Mouse (Mus musculus) layer of hippocampus, adult 9-11 months (tissue): ENCODE results near the gene Cltc.
"Not testable (repeated sequence)": the region's sequence is repeated elsewhere in the genome, so short reads cannot be mapped to it uniquely, and the experiment has no call there.

Source experiments
- DNase-seq: peaks from one replicate; pipeline ENCODE4 v3.0.0; 2022

Gene Cltc

GRCm38 (mm10) chr11:86757480-86758371 is at the start of gene Cltc:
Gene Cltc, minus strand, starts transcription at chr11:86757565.
- DNase-seq: peak; percentile 99

GRCm38 (mm10) chr11:86807001-86807477 is 49.7 kb upstream of the Cltc start:
- DNase-seq: peak; percentile 80

GRCm38 (mm10) chr11:86794161-86794560 is 36.8 kb upstream of the Cltc start:
- DNase-seq: no peak

- DNase-seq: not testable (repeated sequence)
Observed at GRCm38 (mm10) chr11:86787436-86787835, 30.1 kb upstream of the Cltc start.

DNA sequence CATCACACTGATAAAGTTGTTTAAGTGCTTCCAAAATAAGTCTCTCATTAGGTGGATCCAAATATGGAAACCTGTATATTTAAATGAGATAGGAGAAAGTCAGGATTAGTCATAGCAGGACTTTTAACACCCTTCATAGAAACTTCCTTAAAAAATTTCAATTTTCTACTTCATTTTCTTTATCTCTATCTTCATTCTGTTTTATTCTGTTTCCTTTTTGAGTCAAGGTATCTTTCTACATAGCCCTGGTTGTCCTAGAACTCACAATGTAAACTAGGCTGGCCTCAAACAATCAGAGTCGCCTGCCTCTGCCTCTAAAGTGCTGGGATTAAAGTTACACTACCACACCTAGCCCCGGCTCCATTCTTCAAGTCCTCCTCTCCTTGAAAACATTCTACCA is 28.4 kb upstream of the Cltc start:
- DNase-seq: no peak

GRCm38 (mm10) chr11:86769884-86770283 is 12.5 kb upstream of the Cltc start:
- DNase-seq: no peak

DNA sequence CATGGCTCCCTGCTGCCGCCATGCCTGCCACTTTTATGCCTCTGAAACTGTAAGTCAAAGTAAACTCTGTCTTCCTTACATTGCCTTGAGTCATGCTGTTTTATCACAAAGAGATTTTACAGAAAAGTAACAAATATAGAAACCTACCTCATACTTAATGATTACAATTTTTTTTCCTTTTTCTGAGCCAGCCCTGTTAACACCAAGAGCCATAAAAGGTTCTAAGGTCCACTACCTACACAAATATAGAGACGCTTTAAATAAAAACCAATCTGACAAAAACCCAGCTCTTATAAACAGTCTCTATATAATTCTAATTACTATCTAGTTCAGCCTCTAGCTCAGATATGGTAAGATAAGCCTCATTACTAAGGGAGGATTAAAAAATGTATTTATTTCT is 7.1 kb upstream of the Cltc start:
- no peak for DNase-seq

- not testable (repeated sequence) for DNase-seq
Observed at GRCm38 (mm10) chr11:86763127-86763526, 5.8 kb upstream of the Cltc start.

GRCm38 (mm10) chr11:86760357-86760756 is 3.0 kb upstream of the Cltc start:
- DNase-seq: no peak

DNA sequence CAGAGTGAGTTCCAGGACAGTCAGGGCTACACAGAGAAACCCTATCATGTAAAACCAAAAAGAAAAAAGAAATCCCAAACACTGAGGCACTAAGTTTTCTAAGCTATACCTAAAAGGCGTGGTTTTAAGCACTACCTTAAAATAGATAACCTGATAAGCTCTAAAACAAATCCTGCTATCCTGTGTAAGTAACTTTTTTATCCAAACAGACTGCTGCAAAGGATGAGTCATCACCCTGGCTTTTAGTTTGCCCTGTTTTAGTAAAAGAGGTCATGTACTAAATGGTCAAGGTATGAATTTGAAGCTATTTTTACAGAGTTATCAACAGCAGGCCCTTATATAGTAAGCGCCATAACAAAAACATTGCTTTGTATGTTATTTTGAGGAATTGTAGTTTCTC is 2.5 kb upstream of the Cltc start:
- no peak for DNase-seq

DNA sequence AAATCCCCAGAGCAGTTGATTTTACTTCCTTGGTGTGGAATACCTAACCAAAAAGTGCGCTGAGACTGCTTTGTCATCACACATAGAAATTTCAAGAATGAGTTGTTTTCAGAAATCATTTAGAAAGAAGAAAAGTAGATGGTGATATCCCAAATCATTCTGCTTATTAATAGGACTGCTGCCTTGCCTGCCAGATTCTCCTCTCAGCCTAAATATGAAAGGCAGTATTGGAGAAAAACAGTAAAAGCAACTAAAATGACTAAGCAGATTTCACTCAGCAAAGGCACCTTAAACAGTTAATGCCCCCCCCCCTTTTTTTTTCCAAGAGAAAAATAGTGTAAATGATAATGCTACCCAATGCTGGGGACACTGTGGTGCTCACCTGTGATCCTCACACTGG is 1.9 kb upstream of the Cltc start:
- DNase-seq: no peak

- DNase-seq: no peak
Observed at GRCm38 (mm10) chr11:86758559-86758958, 1.2 kb upstream of the Cltc start.

DNA sequence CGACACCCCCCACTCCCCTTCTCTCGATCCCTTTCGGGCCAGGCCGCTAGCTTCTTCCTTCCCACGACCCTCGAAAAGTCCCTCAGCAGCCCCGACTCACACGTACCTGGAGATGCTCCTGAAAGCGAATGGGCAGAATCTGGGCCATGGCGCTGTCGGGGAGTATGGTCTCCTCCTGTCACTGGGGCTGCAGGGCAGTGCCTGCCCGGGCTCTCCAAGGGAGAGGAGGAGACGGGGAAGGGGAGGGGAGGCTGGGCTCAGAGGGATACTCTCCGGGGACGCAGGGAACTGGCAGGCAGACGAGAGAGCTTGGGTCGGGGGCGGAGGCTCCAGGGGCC is 254 bp downstream of the Cltc start:
- DNase-seq: no peak

DNA sequence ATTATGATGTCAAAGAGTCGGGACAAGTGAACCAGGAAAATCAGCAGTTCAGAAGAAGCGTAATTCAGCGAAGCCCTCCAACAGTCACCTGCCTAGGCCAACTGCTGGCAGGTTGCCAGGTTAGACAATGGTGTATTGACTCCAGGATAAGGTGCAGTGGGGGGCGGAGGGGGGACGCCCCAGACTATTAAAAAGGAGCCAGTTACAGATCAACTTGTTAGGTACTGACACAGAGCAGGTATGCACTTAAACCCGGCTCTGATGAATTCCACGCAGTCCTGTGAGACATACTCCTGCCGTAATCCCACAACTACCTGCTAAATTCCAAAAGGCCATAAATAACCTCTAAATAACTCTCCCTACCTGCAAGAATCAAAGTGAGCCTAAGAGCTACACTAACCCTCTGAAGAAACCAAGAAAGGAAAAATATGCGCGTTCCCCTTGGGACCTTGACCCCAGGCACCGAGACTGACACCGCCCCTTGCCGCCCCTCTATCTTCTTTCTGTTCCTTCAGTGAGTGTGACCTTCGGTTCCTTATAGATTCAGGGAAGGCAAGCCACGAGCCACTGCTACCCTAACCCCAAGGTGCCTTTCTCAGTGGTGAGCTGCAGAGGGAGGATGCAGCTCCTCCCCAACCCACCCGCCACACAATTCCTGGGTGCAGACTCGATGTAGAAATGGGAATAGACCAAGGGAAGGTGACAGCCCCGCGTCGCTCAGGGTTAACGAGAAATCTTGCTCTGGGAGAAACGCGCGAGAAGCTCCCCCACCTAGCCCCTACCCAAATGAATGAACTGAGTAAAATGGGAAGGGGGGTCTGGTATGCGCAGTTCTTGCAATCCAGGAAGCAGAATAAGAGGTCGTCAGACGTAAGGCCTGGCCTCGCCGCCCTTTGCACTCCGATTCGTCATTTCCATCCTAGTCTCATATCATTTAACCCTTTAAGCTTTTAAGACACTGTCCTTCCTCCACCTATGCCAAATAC is 916 bp downstream of the Cltc start:
- DNase-seq: peak; percentile 70

- no peak for DNase-seq
Observed at GRCm38 (mm10) chr11:86752404-86752803, 5.0 kb downstream of the Cltc start.

DNA sequence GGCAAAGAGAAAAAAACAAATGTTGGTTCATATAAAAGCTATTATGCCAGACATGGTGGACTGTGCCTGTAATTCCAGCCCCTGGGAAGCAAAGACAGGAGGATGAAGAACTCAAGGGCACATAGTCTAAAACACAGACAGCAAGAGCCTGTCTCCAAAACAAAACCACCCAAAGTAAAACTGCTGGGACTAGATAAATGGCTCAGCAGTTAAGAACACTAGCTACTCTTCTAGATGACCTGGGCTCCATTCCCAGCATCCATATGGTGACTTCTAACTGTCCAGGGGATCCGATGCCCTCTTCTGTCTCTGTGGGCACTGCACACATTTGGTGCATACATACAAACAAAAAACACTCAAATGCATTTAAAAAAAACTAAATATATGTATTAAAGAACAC is 6.4 kb downstream of the Cltc start:
- no peak for DNase-seq

- DNase-seq: no peak
Observed at GRCm38 (mm10) chr11:86749776-86750423, 7.5 kb downstream of the Cltc start.

DNA sequence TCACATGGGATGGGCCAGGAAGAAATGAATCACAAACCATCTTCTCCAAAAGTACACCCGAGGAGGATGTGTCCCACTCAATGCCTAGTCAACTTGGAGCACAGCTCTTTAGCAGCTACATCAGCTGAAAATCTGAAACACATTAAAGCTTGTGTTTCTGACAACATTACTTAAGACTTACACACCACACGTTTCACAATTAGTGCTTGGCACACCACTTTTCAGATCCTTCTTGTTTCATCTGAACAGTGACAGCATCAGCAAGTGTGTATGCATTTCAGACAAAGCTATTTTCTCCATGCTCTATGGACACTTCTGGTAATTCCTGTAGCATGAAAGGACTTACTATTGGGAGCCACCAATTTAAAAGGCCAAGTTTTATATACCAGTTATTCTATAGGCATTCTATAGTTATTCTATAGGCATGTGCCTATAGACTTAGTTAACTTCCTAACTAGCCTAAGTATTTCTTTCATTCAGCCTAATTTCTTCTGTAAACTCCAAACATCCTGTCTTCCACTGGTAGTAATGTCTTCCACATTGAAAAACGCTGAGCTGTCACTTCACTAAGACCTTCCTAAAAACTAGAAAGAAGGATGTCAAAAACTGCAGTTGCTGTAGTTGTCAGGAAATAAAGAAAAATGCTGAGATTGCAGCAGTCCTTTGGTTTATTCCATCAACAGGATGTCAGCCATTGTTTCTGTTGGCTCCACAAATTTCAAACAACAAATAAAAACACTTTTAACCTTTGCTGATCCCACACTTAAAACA is 11.5 kb downstream of the Cltc start:
- no peak for DNase-seq

DNA sequence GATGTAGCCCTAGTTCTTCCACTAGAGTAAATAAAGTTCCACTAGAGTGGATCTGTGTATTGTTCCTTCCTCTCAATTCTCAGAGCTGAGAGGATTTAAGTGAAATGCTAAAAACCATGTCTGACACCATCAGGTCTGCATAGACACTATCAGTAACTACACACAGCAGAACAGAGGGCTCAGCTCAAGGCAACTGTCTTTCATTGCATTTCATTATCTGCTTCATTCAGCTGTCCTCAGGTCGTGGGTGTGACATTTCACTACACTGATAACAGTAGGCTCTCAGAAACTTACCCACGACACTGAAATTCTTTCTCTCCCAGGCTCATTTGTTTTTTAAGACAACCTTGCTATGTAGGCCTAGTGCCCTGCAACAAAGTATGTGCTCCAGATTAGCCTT is 14.8 kb downstream of the Cltc start:
- no peak for DNase-seq

- DNase-seq: no peak
Observed at GRCm38 (mm10) chr11:86741505-86741904, 15.9 kb downstream of the Cltc start.

GRCm38 (mm10) chr11:86739470-86739869 is 17.9 kb downstream of the Cltc start:
- no peak for DNase-seq

GRCm38 (mm10) chr11:86738956-86739355 is 18.4 kb downstream of the Cltc start:
- DNase-seq: no peak
